ENCODE assay signal across 12 mouse cellular contexts in genomic region chr7:101017021-101017461, GRCm38 (mm10). TPM values are rescaled to one million over a fixed set of nuclear protein-coding genes. Genes with fewer than 3 reads are reported as not detected.
A peak's percentile ranks its signal among the peaks of the same experiment; 100 is the strongest.
DNase-seq lines count a peak whose midpoint lies in the region; ATAC-seq and TF ChIP-seq lines count a peak whose summit lies in the region.
"Had no signal": no experiment of that assay in that cellular context is flagged by ENCODE, and none has a peak within 500 bp of the region (broad histone marks: within the 10 kb centered on the region; RNA-seq: fewer than 3 reads in every experiment).

No protein-coding gene starts in this region.

- 60% methylated on average over 7 of the region's 7 CpGs for WGBS in heart, embryonic 10.5 days
- WGBS in neural tube, embryonic 15.5 days = 53% methylated on average over 7 of the region's 7 CpGs

- ATAC-seq in neural tube, embryonic 15.5 days (ENCODE audit: low FRiP score) = no peak
- ATAC-seq: CD4-positive, CD25-positive, alpha-beta regulatory T cell, adult 4 months had no signal

- H3K9ac ChIP-seq in neural tube, embryonic 15.5 days (replicated peaks) = no peak overlapping the region

- no peak overlapping the region for H3K27ac ChIP-seq in heart, embryonic 10.5 days
- H3K27ac ChIP-seq in left cerebral cortex, adult 2 months = no peak overlapping the region
- peak overlapping the region; percentile 18; the same call in 1 of the 2 replicates for H3K27ac ChIP-seq in neural tube, embryonic 15.5 days (replicated peaks)

- H3K36me3 ChIP-seq in heart, embryonic 10.5 days = no peaks in the 10 kb centered on the region
- no peaks in the 10 kb centered on the region for H3K36me3 ChIP-seq in neural tube, embryonic 15.5 days

- H3K4me2 ChIP-seq in neural tube, embryonic 15.5 days = no peak overlapping the region

- no peak for TF ChIP-seq CTCF in left cerebral cortex, adult 2 months (IDR thresholded peaks at IDR 0.05)

- intact Hi-C loops in heart, postnatal 25 days (cut with DNase I) = no loop called here
- intact Hi-C loops in left cerebral cortex, postnatal 4 days (cut with DNase I) = no loop called here
- intact Hi-C loops in left cerebral cortex, adult 2 months (cut with DNase I) = no loop called here

- DNase-seq in heart, embryonic 10.5 days (ENCODE audit: low spot score) = peak; percentile 83
- DNase-seq in heart, postnatal 25 days (ENCODE audit: low spot score) = no peak
- peak; percentile 82 for DNase-seq in left cerebral cortex, postnatal 4 days
- DNase-seq in left cerebral cortex, adult 2 months (ENCODE audit: extremely low spot score in 1 of 2, low spot score in 2 of 2) = no peak
- DNase-seq in gastrocnemius, adult 18-20 months (ENCODE audit: low spot score) = peak; percentile 86
- no peak for DNase-seq in yolk sac, embryonic 10.5 days (ENCODE audit: low spot score)
- no peak for DNase-seq in kidney, adult 8-10 months
- DNase-seq: kidney, adult 11 months; lung, adult 18-20 months; thymus, postnatal 36 days had no signal

- peaks cover 46% of the 10 kb centered on the region for H3K27me3 ChIP-seq in heart, embryonic 10.5 days (ENCODE audit: insufficient read depth, poor library complexity, severe bottlenecking)
- H3K27me3 ChIP-seq in neural tube, embryonic 15.5 days (replicated peaks) = peaks cover 15% of the 10 kb centered on the region

- peaks cover 9% of the 10 kb centered on the region for H3K4me1 ChIP-seq in heart, embryonic 10.5 days
- H3K4me1 ChIP-seq in neural tube, embryonic 15.5 days = peaks cover 20% of the 10 kb centered on the region

- no peak overlapping the region for H3K4me3 ChIP-seq in heart, embryonic 10.5 days
- H3K4me3 ChIP-seq in left cerebral cortex, adult 2 months = no peak overlapping the region
- no peak overlapping the region for H3K4me3 ChIP-seq in neural tube, embryonic 15.5 days (replicated peaks)

- no peaks in the 10 kb centered on the region for H3K9me3 ChIP-seq in heart, embryonic 10.5 days
- no peaks in the 10 kb centered on the region for H3K9me3 ChIP-seq in neural tube, embryonic 15.5 days (replicated peaks)

RNA-seq across cellular contexts. Expression of gene P2ry2, which starts 4.4 kb away (rescaled TPM):
- polyA plus RNA-seq in heart, embryonic 10.5 days (2016; fragmentation: Nextera tagmentation; extraction: Ambion mirVana) = 1.0 and 1.1 TPM in 2 replicates
- total RNA-seq in heart, postnatal 25 days (2021) = 10 to 100 TPM; 17.3 to 26.1 TPM
- total RNA-seq in left cerebral cortex, postnatal 4 days (2021) = 1 to 10 TPM; 1.2 to 1.3 TPM
- under 1 TPM; 0.68 to 0.82 TPM for total RNA-seq in left cerebral cortex, adult 2 months (2021)
- 10 to 100 TPM; 30.7 to 32.7 TPM for total RNA-seq in gastrocnemius, adult 18-20 months (2021)
- polyA plus RNA-seq in neural tube, embryonic 15.5 days (2015; fragmentation: Nextera tagmentation; extraction: Ambion mirVana) = 0.81 and 1.5 TPM in 2 replicates
- polyA plus RNA-seq: CD4-positive, CD25-positive, alpha-beta regulatory T cell, adult 4 months had no signal

RNA-seq across cellular contexts. Expression of gene P2ry6, which starts 42.6 kb away (rescaled TPM):
- 0.97 and 1.2 TPM in 2 replicates for polyA plus RNA-seq in heart, embryonic 10.5 days (2016; fragmentation: Nextera tagmentation; extraction: Ambion mirVana)
- 1 to 10 TPM; 4.4 TPM for total RNA-seq in heart, postnatal 25 days (2021)
- total RNA-seq in left cerebral cortex, postnatal 4 days (2021) = 1 to 10 TPM; 2.0 to 2.5 TPM
- 1 to 10 TPM; 2.3 to 4.0 TPM for total RNA-seq in left cerebral cortex, adult 2 months (2021)
- total RNA-seq in gastrocnemius, adult 18-20 months (2021) = under 1 TPM; 0.59 to 0.90 TPM
- polyA plus RNA-seq in neural tube, embryonic 15.5 days (2015; fragmentation: Nextera tagmentation; extraction: Ambion mirVana) = 4.1 and 4.6 TPM in 2 replicates
- polyA plus RNA-seq: CD4-positive, CD25-positive, alpha-beta regulatory T cell, adult 4 months had no signal

Comparison
In these comparisons a context has a peak if more than half of its experiments do, and no peak if none do; other contexts are left out.
1. DNase-seq: peak in heart, embryonic 10.5 days (single experiment), left cerebral cortex, postnatal 4 days (single experiment) and gastrocnemius, adult 18-20 months (single experiment); none in heart, postnatal 25 days (single experiment), left cerebral cortex, adult 2 months (0 of 2), yolk sac, embryonic 10.5 days (single experiment) and kidney, adult 8-10 months (0 of 2).
2. RNA of gene P2ry2, which starts 4.4 kb away (total RNA-seq): 30.7 to 32.7 TPM in gastrocnemius, adult 18-20 months and 17.3 to 26.1 TPM in heart, postnatal 25 days; 1.2 to 1.3 TPM in left cerebral cortex, postnatal 4 days and 0.68 to 0.82 TPM in left cerebral cortex, adult 2 months; every median in the first group is over 4 times any median in the second.